Mouse (Mus musculus): ENCODE measurements at regions not wholly inside any gene's neighbourhood (a gene's known extent, or its start where the extent isn't known, plus 50 kb on each side); places are given as distances from the start of the nearest gene placed in this dataset.
"Not testable (repeated sequence)": the region's sequence is repeated elsewhere in the genome, so short reads cannot be mapped to it uniquely, and the experiment has no call there.

- DNase-seq: not testable (repeated sequence)
Observed at GRCm38 (mm10) chr19:3158149-3158548, 124.6 kb upstream of the Mrpl21 start.

GRCm38 (mm10) chr19:3159346-3159745 lies 123.4 kb upstream of the Mrpl21 start:
- DNase-seq: no peak

GRCm38 (mm10) chr19:3167683-3168082 lies 115.0 kb upstream of the Mrpl21 start:
- DNase-seq: no peak

DNA sequence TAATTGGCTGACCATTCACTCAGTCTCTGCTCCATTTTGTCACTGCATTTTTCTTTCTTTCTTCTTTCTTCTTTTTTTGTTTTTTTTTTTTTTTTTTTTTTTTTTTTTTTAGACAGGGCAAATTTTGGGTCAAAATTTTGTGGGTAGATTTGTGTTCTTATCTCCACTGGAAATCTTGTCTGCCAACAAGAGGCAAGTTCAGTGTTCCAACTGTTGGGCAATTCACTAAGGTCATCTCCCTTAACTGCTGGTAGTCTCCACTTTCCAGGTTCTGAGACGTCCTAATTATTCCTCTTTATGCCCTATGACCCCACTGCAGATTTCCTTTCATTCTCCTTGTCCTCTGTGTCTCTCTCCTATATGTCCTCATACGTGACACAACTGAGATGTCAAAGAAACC lies 100.1 kb upstream of the Mrpl21 start:
- no peak for DNase-seq

DNA sequence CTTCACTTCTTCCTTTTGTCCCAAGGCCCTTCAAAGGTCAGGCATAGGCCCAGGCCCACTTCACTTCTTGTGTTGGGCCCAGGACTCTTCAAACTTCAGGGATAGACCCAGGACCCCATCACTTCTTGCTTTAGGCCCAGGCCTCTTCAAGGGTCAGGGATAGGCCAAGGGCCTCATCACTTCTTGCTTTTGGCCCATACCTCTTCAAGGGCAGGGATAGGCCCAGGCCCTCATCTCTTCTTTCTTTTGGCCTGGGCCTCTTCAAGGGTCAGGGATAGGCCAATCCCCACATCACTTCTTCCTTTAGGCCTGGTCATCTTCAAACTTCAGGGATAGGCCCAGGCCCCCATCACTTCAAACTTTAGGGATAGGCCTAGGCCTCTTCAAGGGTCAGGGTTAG lies 90.1 kb upstream of the Mrpl21 start:
- DNase-seq: no peak

DNA sequence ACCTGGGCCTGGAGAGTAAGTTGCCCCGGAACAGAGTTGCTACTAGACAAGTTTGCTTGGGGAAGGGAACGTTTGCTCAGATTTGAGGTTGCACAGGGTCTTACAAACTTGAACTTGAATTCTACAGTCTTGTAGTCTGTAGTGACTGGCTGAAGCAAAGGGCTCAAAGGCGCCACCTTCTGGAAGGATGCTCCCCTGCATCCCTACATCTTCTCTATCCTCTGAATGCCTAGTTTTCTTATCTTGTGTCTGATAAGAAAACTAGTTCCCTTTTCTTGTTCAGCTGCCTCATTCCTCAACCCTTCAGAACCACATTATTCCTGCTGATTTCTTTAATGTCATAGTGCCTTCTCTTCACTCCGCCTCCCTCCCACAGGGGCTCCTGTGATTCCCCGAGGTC lies 78.2 kb upstream of the Mrpl21 start:
- peak in 1 of 2 experiments; percentile 23 for DNase-seq

GRCm38 (mm10) chr19:3205406-3205805 lies 77.3 kb upstream of the Mrpl21 start:
- not testable (repeated sequence) for DNase-seq

- DNase-seq: peak; percentile 4 to 33
Observed at GRCm38 (mm10) chr19:3208283-3208682, 74.4 kb upstream of the Mrpl21 start.

All from kidney, adult 8-10 months (tissue).